Mouse (Mus musculus) heart, postnatal 0 days (tissue): ENCODE data around the gene Syce3. TPM values are rescaled to one million over a fixed set of nuclear protein-coding genes. Genes with fewer than 3 reads are reported as not detected.
A peak's percentile ranks its signal among the peaks of the same experiment; 100 is the strongest.

Experiments used
- ATAC-seq: fragments of 200-750 bp; cut with Nextera tagmentation; 2 replicates; pipeline ENCODE4 v1.8.0; 2017; ENCODE audit warnings: low read depth, moderate number of reproducible peaks, moderate library complexity; ENCODE audit not compliant: insufficient read depth
- DNase-seq: peaks from one replicate; pipeline ENCODE4 v3.0.0-alpha.2; 2016; ENCODE audit warnings: low spot score
- H3K27ac ChIP-seq: fragments of 300-500 bp; sonication (generic); 2 replicates; pipeline ENCODE4 v1.5.1; 2014; ENCODE audit warnings: low read depth, mild to moderate bottlenecking
- H3K27me3 ChIP-seq: fragments of 300-500 bp; sonication (generic); 2 replicates; pipeline ENCODE4 v1.6.1; 2014; ENCODE audit warnings: low read length, mixed read lengths; ENCODE audit not compliant: control insufficient read depth, insufficient read depth
- H3K36me3 ChIP-seq: fragments of 300-500 bp; sonication (generic); replicated peaks from 2 replicates; pipeline ENCODE4 v1.6.1; 2014; ENCODE audit warnings: low read length, mixed read lengths; ENCODE audit not compliant: control insufficient read depth, insufficient read depth
- H3K4me1 ChIP-seq: fragments of 300-500 bp; sonication (generic); 2 replicates; pipeline ENCODE4 v1.6.1; 2014; ENCODE audit warnings: antibody characterized with exemption; ENCODE audit not compliant: control insufficient read depth, insufficient read depth
- H3K4me2 ChIP-seq: fragments of 300-500 bp; sonication (generic); 2 replicates; pipeline ENCODE4 v1.6.1; 2014; ENCODE audit warnings: low read depth, mild to moderate bottlenecking, low read length, moderate library complexity
- H3K4me3 ChIP-seq: fragments of 300-500 bp; sonication (generic); 2 replicates; pipeline ENCODE4 v1.5.1; 2014; ENCODE audit warnings: low read depth, low read length
- H3K9ac ChIP-seq: fragments of 300-500 bp; sonication (generic); replicated peaks from 2 replicates; pipeline ENCODE4 v1.6.1; 2014; ENCODE audit warnings: low read depth, low read length, mixed read lengths
- H3K9me3 ChIP-seq: fragments of 300-500 bp; sonication (generic); replicated peaks from 2 replicates; pipeline ENCODE4 v1.6.1; 2016; ENCODE audit warnings: low read length; ENCODE audit not compliant: control insufficient read depth
- CTCF ChIP-seq: IDR thresholded peaks from 2 replicates; pipeline ENCODE4 v1.5.1; 2016; ENCODE audit warnings: antibody characterized with exemption, control low read depth, low read depth
- EP300 ChIP-seq: IDR thresholded peaks from 2 replicates; pipeline ENCODE4 v1.6.1; 2016; ENCODE audit warnings: antibody characterized with exemption, low read depth
- WGBS: fragments of 180-500 bp; shearing (Covaris S2); extraction: QIAGEN DNeasy Blood & Tissue Kit; methylation state at CpG from one replicate; pipeline ENCODE4 v1.1.7; 2014; 5-methylcytosine and 5-hydroxymethylcytosine counted together
- polyA plus RNA-seq: library from polyadenylated mRNA; unstranded; fragments of >200 nt; fragmentation: Nextera tagmentation; extraction: Ambion mirVana; gene quantifications from 2 replicates; pipeline ENCODE4 v1.2.1, GENCODE M21; 2015
- total RNA-seq: library from RNA; depleted of rRNA; stranded (reverse); fragments of >200 nt; gene quantifications from 2 replicates; pipeline ENCODE4 v1.2.3, GENCODE M21; 2014; ENCODE audit warnings: low replicate concordance

The Syce3 gene
- total and polyA plus RNA-seq, 2 experiments from 2014 or later: not detected

DNA sequence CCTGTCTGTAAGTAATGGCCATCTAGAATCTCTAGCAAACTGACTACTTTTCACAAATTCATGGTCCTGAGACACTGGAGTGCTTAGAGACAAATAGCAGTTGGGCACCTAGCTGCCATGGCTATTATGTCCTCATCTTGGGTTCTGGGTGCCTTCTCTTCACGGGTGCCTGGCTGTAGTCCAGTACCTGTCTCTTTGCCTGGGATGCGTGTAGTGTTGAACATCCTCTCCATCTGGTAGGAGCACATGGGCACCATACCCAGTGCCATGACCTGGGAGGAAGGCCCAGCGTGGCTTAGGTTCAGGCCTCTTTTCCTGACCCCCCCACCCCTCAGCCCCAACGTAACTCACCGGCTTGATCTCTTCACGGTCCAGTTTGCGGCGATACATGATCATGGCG, 11.6 kb upstream of the Syce3 start:
- no peak for TF ChIP-seq CTCF
- TF ChIP-seq EP300: no peak

DNA sequence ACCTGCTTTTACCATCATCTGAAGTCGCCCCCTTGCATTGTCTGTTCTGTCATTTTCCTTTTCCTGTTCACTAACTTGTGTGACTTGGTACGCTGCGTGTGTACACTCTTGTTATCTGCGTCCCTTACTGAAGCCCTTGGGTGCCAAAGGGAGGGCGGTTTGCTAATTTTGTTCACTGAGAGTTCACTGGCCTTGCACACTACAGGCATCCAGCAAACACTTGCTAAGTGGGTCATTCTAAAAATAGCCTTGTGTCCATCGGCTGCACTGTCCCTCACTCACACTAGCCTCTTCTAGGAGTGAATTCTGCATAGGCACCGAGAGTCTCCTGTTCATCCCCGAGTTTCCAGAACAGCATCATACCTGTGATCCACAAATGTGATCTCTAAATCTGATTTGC, 5.0 kb upstream of the Syce3 start:
- H3K27me3 ChIP-seq: no peaks in the 10 kb centered on the region
- no peak overlapping the region for H3K9ac ChIP-seq
- no peak overlapping the region for H3K4me3 ChIP-seq
- H3K27ac ChIP-seq: peak overlapping the region; percentile 79
- no peaks in the 10 kb centered on the region for H3K9me3 ChIP-seq
- peak; percentile 89 for DNase-seq
- peak overlapping the region; percentile 22 for H3K4me2 ChIP-seq
- ATAC-seq: peak; percentile 91
- no peaks in the 10 kb centered on the region for H3K4me1 ChIP-seq
- WGBS: 38% methylated on average over 8 of the region's 8 CpGs
- peak; percentile 78; the same call in 1 of the 2 replicates for TF ChIP-seq EP300
- no peak for TF ChIP-seq CTCF
- peaks cover 41% of the 10 kb centered on the region for H3K36me3 ChIP-seq

More for the DNA sequence above, 11.6 kb upstream of the Syce3 start:
- Histone ChIP-seq H3K4me3 (no peak overlapping the region), H3K9me3 (no peaks in the 10 kb centered on the region), H3K36me3 (peaks cover 53% of the 10 kb centered on the region), H3K27me3 (no peaks in the 10 kb centered on the region), H3K27ac (no peak overlapping the region), H3K4me2 (no peak overlapping the region), H3K4me1 (peaks cover 20% of the 10 kb centered on the region), H3K9ac (no peak overlapping the region)
- 91% methylated on average over 9 of the region's 9 CpGs for WGBS
- no peak for DNase-seq
- no peak for ATAC-seq

DNA sequence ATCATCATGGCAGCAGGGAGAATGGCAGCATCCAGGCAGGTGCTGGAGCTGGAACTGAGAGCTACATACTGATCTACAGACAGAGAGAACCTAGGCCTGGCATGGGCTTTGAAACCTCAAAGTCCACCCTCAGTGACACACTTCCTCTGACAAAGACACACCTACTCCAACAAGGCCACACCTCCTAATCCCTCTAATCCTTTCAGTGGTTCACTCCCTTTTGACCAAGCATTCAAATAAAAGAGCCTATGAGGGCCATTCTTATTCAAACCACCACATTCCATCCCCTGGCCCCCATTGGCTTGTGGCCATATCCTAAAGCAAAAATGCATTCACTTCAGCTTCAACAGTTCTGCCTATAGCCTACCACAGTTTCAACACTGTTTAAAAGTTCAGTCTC, 3.6 kb downstream of the Syce3 start:
- H3K9ac ChIP-seq: no peak overlapping the region
- H3K4me2 ChIP-seq: no peak overlapping the region
- TF ChIP-seq EP300: no peak
- no peak for TF ChIP-seq CTCF
- no peak overlapping the region for H3K4me3 ChIP-seq
- no peaks in the 10 kb centered on the region for H3K4me1 ChIP-seq
- peaks cover 23% of the 10 kb centered on the region for H3K9me3 ChIP-seq
- no peaks in the 10 kb centered on the region for H3K27me3 ChIP-seq
- no peak overlapping the region for H3K27ac ChIP-seq
- H3K36me3 ChIP-seq: no peaks in the 10 kb centered on the region
- ATAC-seq (no peak), DNase-seq (no peak)

DNA sequence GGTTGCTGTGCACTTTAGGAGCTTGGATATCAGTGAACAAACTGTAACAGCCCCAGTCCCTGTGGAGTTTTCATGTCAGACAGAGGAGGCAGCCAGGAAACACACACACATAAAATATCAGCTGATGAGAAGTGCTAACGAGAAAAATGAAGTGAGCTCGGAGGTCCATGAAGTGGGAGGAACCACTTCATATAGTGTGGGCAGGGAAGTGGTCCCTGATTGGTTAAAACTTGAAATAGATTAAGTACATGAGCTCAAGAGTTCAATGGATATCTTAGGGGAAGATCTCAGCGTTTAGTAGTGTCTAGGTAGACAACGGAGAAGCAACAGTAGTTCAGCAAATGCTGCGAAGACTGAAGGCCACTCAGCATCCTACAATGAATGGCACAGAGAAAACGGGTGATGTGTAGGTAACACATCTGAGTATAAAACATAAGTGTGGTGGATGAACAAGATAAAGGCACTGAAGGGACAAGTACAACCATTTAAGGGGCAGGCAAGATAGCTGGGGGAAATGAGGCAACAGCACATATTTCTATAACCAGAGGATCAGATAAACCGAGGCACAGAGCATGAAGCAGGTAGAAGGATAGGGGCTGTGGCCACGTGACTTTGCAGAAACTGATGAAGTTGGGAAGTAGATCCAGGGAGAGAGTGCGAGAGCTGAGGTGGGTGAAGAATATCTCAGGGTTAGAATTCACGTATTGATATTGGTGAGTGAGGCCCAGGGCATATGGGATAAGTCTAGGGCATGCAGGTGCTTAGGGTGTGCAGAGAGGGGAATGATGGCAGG, 5.3 kb downstream of the Syce3 start:
- H3K9me3 ChIP-seq: peaks cover 23% of the 10 kb centered on the region
- TF ChIP-seq EP300: no peak
- no peak for TF ChIP-seq CTCF
- H3K27me3 ChIP-seq: no peaks in the 10 kb centered on the region
- no peak overlapping the region for H3K4me3 ChIP-seq
- H3K9ac ChIP-seq: no peak overlapping the region
- H3K36me3 ChIP-seq: no peaks in the 10 kb centered on the region
- DNase-seq (no peak), ATAC-seq (no peak)
- H3K4me1 ChIP-seq: no peaks in the 10 kb centered on the region
- no peak overlapping the region for H3K27ac ChIP-seq
- 75% methylated on average over 10 of the region's 10 CpGs for WGBS
- H3K4me2 ChIP-seq: no peak overlapping the region

DNA sequence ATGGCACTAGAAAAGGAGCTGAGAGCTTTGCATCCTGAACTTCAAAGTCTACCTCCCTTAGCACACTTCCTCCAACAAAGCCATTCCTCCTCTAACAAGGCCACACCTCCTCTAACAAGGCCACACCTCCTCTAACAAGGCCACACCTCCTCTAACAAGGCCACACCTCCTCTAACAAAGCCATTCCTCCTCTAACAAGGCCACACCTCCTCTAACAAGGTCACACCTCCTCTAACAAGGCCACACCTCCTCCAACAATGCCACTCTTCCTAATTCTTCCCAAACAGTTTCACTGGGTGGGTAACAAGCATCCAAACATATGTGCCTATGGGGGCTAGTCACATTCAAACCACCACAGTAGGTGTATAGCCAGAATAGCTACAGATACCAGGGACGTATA, 7.8 kb downstream of the Syce3 start:
- TF ChIP-seq EP300 (no peak), CTCF (no peak)
- Histone ChIP-seq H3K9ac (no peak overlapping the region), H3K27me3 (no peaks in the 10 kb centered on the region), H3K4me3 (no peak overlapping the region), H3K9me3 (peaks cover 13% of the 10 kb centered on the region; the same call in 1 of the 2 replicates), H3K36me3 (no peaks in the 10 kb centered on the region), H3K4me1 (no peaks in the 10 kb centered on the region), H3K4me2 (no peak overlapping the region), H3K27ac (no peak overlapping the region)
- no peak for ATAC-seq
- no peak for DNase-seq
- WGBS: 78% methylated on average over 1 of the region's 1 CpGs

DNA sequence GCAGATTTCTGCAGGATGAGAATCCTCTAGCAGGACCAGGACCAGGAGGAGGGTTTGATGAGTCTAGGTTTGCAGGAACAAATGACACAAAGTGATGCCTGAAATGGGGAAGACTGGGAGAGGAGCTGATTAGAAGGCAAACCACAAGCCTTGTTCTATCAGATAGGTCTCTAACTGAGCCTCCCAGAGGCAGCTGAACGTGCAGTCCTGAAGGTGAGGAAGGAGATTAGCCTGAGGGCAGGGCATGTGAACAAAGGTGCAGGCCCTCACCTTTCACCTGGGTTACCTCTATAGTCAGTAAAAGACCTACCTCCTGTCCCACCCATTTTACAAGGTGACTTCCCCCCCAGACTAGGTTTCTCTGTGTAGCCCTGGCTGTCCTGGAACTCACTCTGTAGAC, 10.6 kb downstream of the Syce3 start:
- H3K9ac ChIP-seq: no peak overlapping the region
- WGBS: 80% methylated on average over 1 of the region's 1 CpGs
- TF ChIP-seq CTCF (no peak), EP300 (no peak)
- no peak overlapping the region for H3K27ac ChIP-seq
- no peak for DNase-seq
- no peak overlapping the region for H3K4me3 ChIP-seq
- H3K27me3 ChIP-seq: no peaks in the 10 kb centered on the region
- 0 out of 2 replicates have a peak, but pooled peaks cover 3% of the 10 kb centered on the region for H3K9me3 ChIP-seq
- ATAC-seq: no peak
- H3K4me1 ChIP-seq: no peaks in the 10 kb centered on the region
- H3K4me2 ChIP-seq: no peak overlapping the region
- no peaks in the 10 kb centered on the region for H3K36me3 ChIP-seq
